Mouse (Mus musculus) neural tube, embryonic 14.5 days (tissue): Measurements from ENCODE around the gene E2f2. TPM values are rescaled to one million over a fixed set of nuclear protein-coding genes. Genes with fewer than 3 reads are reported as not detected.

Experiments
- ATAC-seq: fragments of 200-750 bp; cut with Nextera tagmentation; 2 replicates; pipeline ENCODE4 v1.8.0; 2017; ENCODE audit warnings: low read depth, mild to moderate bottlenecking, moderate TSS enrichment, moderate library complexity
- H3K27ac ChIP-seq: fragments of 300-500 bp; sonication (generic); 2 replicates; pipeline ENCODE4 v1.5.1; 2014; ENCODE audit warnings: low read depth, mild to moderate bottlenecking, control low read depth, low read length, moderate library complexity, mixed read lengths
- H3K27me3 ChIP-seq: fragments of 300-500 bp; sonication (generic); 2 replicates; pipeline ENCODE4 v1.6.1; 2014; ENCODE audit warnings: low read length; ENCODE audit not compliant: control insufficient read depth, insufficient read depth
- H3K36me3 ChIP-seq: fragments of 300-500 bp; sonication (generic); 2 replicates; pipeline ENCODE4 v1.6.1; 2014; ENCODE audit warnings: low read length, mixed read lengths; ENCODE audit not compliant: control insufficient read depth, insufficient read depth
- H3K4me1 ChIP-seq: fragments of 300-500 bp; sonication (generic); 2 replicates; pipeline ENCODE4 v1.6.1; 2014; ENCODE audit warnings: low read length; ENCODE audit not compliant: control insufficient read depth, insufficient read depth
- H3K4me2 ChIP-seq: fragments of 300-500 bp; sonication (generic); 2 replicates; pipeline ENCODE4 v1.6.1; 2014; ENCODE audit warnings: mild to moderate bottlenecking, low read depth, low read length, control low read depth
- H3K4me3 ChIP-seq: fragments of 300-500 bp; sonication (generic); 2 replicates; pipeline ENCODE4 v1.5.1; 2014; ENCODE audit warnings: low read depth, low read length, control low read depth, mixed read lengths
- H3K9ac ChIP-seq: fragments of 300-500 bp; sonication (generic); replicated peaks from 2 replicates; pipeline ENCODE4 v1.6.1; 2014; ENCODE audit warnings: low read depth, mild to moderate bottlenecking, control low read depth, low read length, mixed read lengths
- H3K9me3 ChIP-seq: fragments of 300-500 bp; sonication (generic); 2 replicates; pipeline ENCODE4 v1.6.1; 2016; ENCODE audit warnings: low read length; ENCODE audit not compliant: control insufficient read depth
- WGBS: fragments of 180-500 bp; shearing (Covaris S2); extraction: QIAGEN DNeasy Blood & Tissue Kit; methylation state at CpG from one replicate; pipeline ENCODE4 v1.1.7; 2014; 5-methylcytosine and 5-hydroxymethylcytosine counted together
- polyA plus RNA-seq: library from polyadenylated mRNA; unstranded; fragments of >200 nt; fragmentation: Nextera tagmentation; extraction: Ambion mirVana; gene quantifications from 2 replicates; pipeline ENCODE4 v1.2.1, GENCODE M21; 2014

The E2f2 gene
- polyA plus RNA-seq, 1 experiment from 2014 or later, result 1.4 TPM

- 88% methylated on average over 8 of the region's 8 CpGs for WGBS
Observed at GRCm38 (mm10) chr4:136186315-136186714, 14.1 kb downstream of the E2f2 start.

GRCm38 (mm10) chr4:136186739-136187472, 14.7 kb downstream of the E2f2 start:
- Histone ChIP-seq H3K27me3 (no peaks in the 10 kb centered on the region), H3K4me1 (no peaks in the 10 kb centered on the region), H3K36me3 (no peaks in the 10 kb centered on the region), H3K9me3 (no peaks in the 10 kb centered on the region), H3K4me3 (no peak overlapping the region), H3K4me2 (no peak overlapping the region), H3K9ac (no peak overlapping the region), H3K27ac (no peak overlapping the region)
- ATAC-seq, result no peak
- WGBS, result 90% methylated on average over 23 of the region's 23 CpGs

More at GRCm38 (mm10) chr4:136186315-136186714, 14.1 kb downstream of the E2f2 start:
- H3K9ac ChIP-seq, result no peak overlapping the region
- H3K9me3 ChIP-seq, result no peaks in the 10 kb centered on the region
- H3K27ac ChIP-seq, result no peak overlapping the region
- H3K4me1 ChIP-seq, result no peaks in the 10 kb centered on the region
- no peak overlapping the region for H3K4me3 ChIP-seq
- H3K36me3 ChIP-seq, result no peaks in the 10 kb centered on the region
- no peak for ATAC-seq
- no peak overlapping the region for H3K4me2 ChIP-seq
- H3K27me3 ChIP-seq, result no peaks in the 10 kb centered on the region

GRCm38 (mm10) chr4:136188973-136189737, 17.0 kb downstream of the E2f2 start:
- WGBS, result 85% methylated on average over 6 of the region's 6 CpGs
- no peak for ATAC-seq
- no peak overlapping the region for H3K27ac ChIP-seq

GRCm38 (mm10) chr4:136189912-136190311, 17.7 kb downstream of the E2f2 start:
- Histone ChIP-seq H3K9me3 (no peaks in the 10 kb centered on the region), H3K4me1 (no peaks in the 10 kb centered on the region), H3K4me3 (no peak overlapping the region), H3K9ac (no peak overlapping the region), H3K36me3 (no peaks in the 10 kb centered on the region), H3K27me3 (no peaks in the 10 kb centered on the region), H3K4me2 (no peak overlapping the region), H3K27ac (no peak overlapping the region)
- WGBS, result 88% methylated on average over 8 of the region's 8 CpGs
- no peak for ATAC-seq

More at GRCm38 (mm10) chr4:136188973-136189737, 17.0 kb downstream of the E2f2 start:
- no peak overlapping the region for H3K9ac ChIP-seq
- H3K4me1 ChIP-seq, result no peaks in the 10 kb centered on the region
- no peak overlapping the region for H3K4me3 ChIP-seq
- H3K9me3 ChIP-seq, result no peaks in the 10 kb centered on the region
- no peaks in the 10 kb centered on the region for H3K27me3 ChIP-seq
- no peak overlapping the region for H3K4me2 ChIP-seq
- no peaks in the 10 kb centered on the region for H3K36me3 ChIP-seq

- H3K4me2 ChIP-seq, result no peak overlapping the region
- WGBS, result 82% methylated on average over 3 of the region's 3 CpGs
- ATAC-seq, result no peak
Observed at GRCm38 (mm10) chr4:136193571-136193970, 21.4 kb downstream of the E2f2 start.

GRCm38 (mm10) chr4:136195029-136195428, 22.8 kb downstream of the E2f2 start:
- ATAC-seq, result no peak
- WGBS, result 69% methylated on average over 7 of the region's 7 CpGs
- no peak overlapping the region for H3K4me3 ChIP-seq
- H3K36me3 ChIP-seq, result no peaks in the 10 kb centered on the region
- no peaks in the 10 kb centered on the region for H3K27me3 ChIP-seq
- H3K4me2 ChIP-seq, result no peak overlapping the region
- H3K27ac ChIP-seq, result no peak overlapping the region
- H3K4me1 ChIP-seq, result no peaks in the 10 kb centered on the region
- H3K9ac ChIP-seq, result no peak overlapping the region
- H3K9me3 ChIP-seq, result no peaks in the 10 kb centered on the region

More at GRCm38 (mm10) chr4:136193571-136193970, 21.4 kb downstream of the E2f2 start:
- Histone ChIP-seq H3K9ac (no peak overlapping the region), H3K27me3 (no peaks in the 10 kb centered on the region), H3K27ac (no peak overlapping the region), H3K4me3 (no peak overlapping the region), H3K4me1 (no peaks in the 10 kb centered on the region), H3K9me3 (no peaks in the 10 kb centered on the region), H3K36me3 (no peaks in the 10 kb centered on the region)

- Histone ChIP-seq H3K27me3 (no peaks in the 10 kb centered on the region), H3K27ac (no peak overlapping the region), H3K9ac (no peak overlapping the region), H3K36me3 (no peaks in the 10 kb centered on the region), H3K4me1 (no peaks in the 10 kb centered on the region), H3K9me3 (no peaks in the 10 kb centered on the region), H3K4me2 (no peak overlapping the region), H3K4me3 (no peak overlapping the region)
- 79% methylated on average over 9 of the region's 9 CpGs for WGBS
- no peak for ATAC-seq
Observed at GRCm38 (mm10) chr4:136195629-136196028, 23.4 kb downstream of the E2f2 start.

GRCm38 (mm10) chr4:136196201-136196600, 24.0 kb downstream of the E2f2 start:
- WGBS, result 74% methylated on average over 10 of the region's 10 CpGs
- Histone ChIP-seq H3K36me3 (no peaks in the 10 kb centered on the region), H3K4me1 (no peaks in the 10 kb centered on the region), H3K4me3 (no peak overlapping the region), H3K27me3 (no peaks in the 10 kb centered on the region), H3K4me2 (no peak overlapping the region), H3K27ac (no peak overlapping the region), H3K9me3 (no peaks in the 10 kb centered on the region), H3K9ac (no peak overlapping the region)
- no peak for ATAC-seq

- Histone ChIP-seq H3K9ac (no peak overlapping the region), H3K4me3 (no peak overlapping the region), H3K36me3 (no peaks in the 10 kb centered on the region), H3K4me1 (no peaks in the 10 kb centered on the region), H3K27me3 (no peaks in the 10 kb centered on the region), H3K27ac (no peak overlapping the region), H3K9me3 (no peaks in the 10 kb centered on the region), H3K4me2 (no peak overlapping the region)
- no peak for ATAC-seq
- WGBS, result 69% methylated on average over 7 of the region's 7 CpGs
Observed at GRCm38 (mm10) chr4:136198846-136199245, 26.7 kb downstream of the E2f2 start.
